Mouse (Mus musculus) thymus, postnatal 4 days (tissue): ENCODE measurements around the gene Trim54.
A peak's percentile ranks its signal among the peaks of the same experiment; 100 is the strongest.

Experiments
- DNase-seq: peaks from one replicate; pipeline ENCODE4 v3.0.0; 2021

Gene Trim54

GRCm38 (mm10) chr5:31108000-31108490 lies 8.5 kb upstream of the Trim54 start, which contains the start of gene Slc30a3:
Slc30a3 (minus strand) TSS chr5:31108237.
- no peak for DNase-seq

- DNase-seq, result no peak
Measured at GRCm38 (mm10) chr5:31110781-31111180, 5.7 kb upstream of the Trim54 start.

GRCm38 (mm10) chr5:31116912-31117311 lies 400 bp downstream of the Trim54 start:
- DNase-seq, result no peak

- DNase-seq, result no peak
Measured at GRCm38 (mm10) chr5:31121111-31121510, 4.6 kb downstream of the Trim54 start.

GRCm38 (mm10) chr5:31123481-31123880 lies 7.0 kb downstream of the Trim54 start:
- DNase-seq, result no peak

- DNase-seq, result peak; percentile 25
Measured at GRCm38 (mm10) chr5:31126050-31126449, 9.5 kb downstream of the Trim54 start.

- no peak for DNase-seq
Measured at GRCm38 (mm10) chr5:31136730-31137424, 20.4 kb downstream of the Trim54 start.

GRCm38 (mm10) chr5:31137658-31138057 lies 21.1 kb downstream of the Trim54 start:
- no peak for DNase-seq

GRCm38 (mm10) chr5:31138241-31138967 lies 21.9 kb downstream of the Trim54 start, which contains the start of gene Ucn:
Ucn (minus strand) TSS chr5:31138829.
- no peak for DNase-seq

GRCm38 (mm10) chr5:31138968-31139425 lies 22.5 kb downstream of the Trim54 start:
- no peak for DNase-seq

- DNase-seq, result no peak
Measured at GRCm38 (mm10) chr5:31149781-31150180, 33.3 kb downstream of the Trim54 start.

GRCm38 (mm10) chr5:31151746-31152145 lies 35.2 kb downstream of the Trim54 start:
- no peak for DNase-seq

- no peak for DNase-seq
Measured at GRCm38 (mm10) chr5:31153516-31154151, 37.1 kb downstream of the Trim54 start.

- DNase-seq, result peak; percentile 77
Measured at GRCm38 (mm10) chr5:31154152-31154553, 37.6 kb downstream of the Trim54 start, which contains the start of gene Mpv17. Mpv17 (minus strand) TSS chr5:31154251.

GRCm38 (mm10) chr5:31162462-31162861 lies 46.0 kb downstream of the Trim54 start:
- DNase-seq, result no peak

GRCm38 (mm10) chr5:31164878-31165277 lies 48.4 kb downstream of the Trim54 start:
- no peak for DNase-seq

GRCm38 (mm10) chr5:31168630-31169029 lies 52.1 kb downstream of the Trim54 start:
- no peak for DNase-seq

- DNase-seq, result no peak
Measured at GRCm38 (mm10) chr5:31179301-31179765, 62.8 kb downstream of the Trim54 start.

- DNase-seq, result peak; percentile 98
Measured at GRCm38 (mm10) chr5:31179766-31180630, 63.5 kb downstream of the Trim54 start, which contains the start of the genes Gm29609 and Gtf3c2. Gm29609 (minus strand) TSS chr5:31179911. Gtf3c2 (minus strand) TSS chr5:31180144.

GRCm38 (mm10) chr5:31181183-31181770 lies 64.8 kb downstream of the Trim54 start:
- no peak for DNase-seq

- DNase-seq, result no peak
Measured at GRCm38 (mm10) chr5:31183678-31184077, 67.2 kb downstream of the Trim54 start.
